Mouse (Mus musculus) kidney, embryonic 15.5 days (tissue): ENCODE results near the gene 1110008L16Rik. TPM values are rescaled to one million over a fixed set of nuclear protein-coding genes. Genes with fewer than 3 reads are reported as not detected.

Experiments
- polyA plus RNA-seq: library from polyadenylated mRNA; unstranded; fragments of >200 nt; fragmentation: Nextera tagmentation; extraction: Ambion mirVana; gene quantifications from 2 replicates; pipeline ENCODE4 v1.2.1, GENCODE M21; 2015

1110008L16Rik gene
- polyA plus RNA-seq, 1 experiment from 2014 or later = 15.9 TPM

Other genes with a start within 250 kb of the 1110008L16Rik start
- gene 2700097O09Rik, start 219.5 kb upstream of the 1110008L16Rik start, polyA plus RNA-seq = 38.2 and 40.1 TPM in 2 replicates
- 165 and 189 TPM in 2 replicates for gene Srp54a, start 219.3 kb upstream of the 1110008L16Rik start, polyA plus RNA-seq
- gene Fam177a, start 175.1 kb upstream of the 1110008L16Rik start, polyA plus RNA-seq = 15.7 and 16.0 TPM in 2 replicates
- gene Srp54b, start 144.5 kb upstream of the 1110008L16Rik start, polyA plus RNA-seq = 51.4 and 57.2 TPM in 2 replicates
- gene 1700047I17Rik2, start 100.0 kb upstream of the 1110008L16Rik start, polyA plus RNA-seq = 3.1 and 3.3 TPM in 2 replicates
- gene Srp54c, start 69.4 kb upstream of the 1110008L16Rik start, polyA plus RNA-seq = 69.4 and 76.0 TPM in 2 replicates
- gene Ppp2r3c, start 3.4 kb downstream of the 1110008L16Rik start, polyA plus RNA-seq = 15.3 and 16.2 TPM in 2 replicates
- gene Psma6, start 84.6 kb downstream of the 1110008L16Rik start, polyA plus RNA-seq = 405 and 435 TPM in 2 replicates
- gene Nfkbia, start 193.1 kb downstream of the 1110008L16Rik start, polyA plus RNA-seq = 78.2 and 80.3 TPM in 2 replicates